Mouse (Mus musculus) lung, adult 2 months (tissue): ENCODE measurements at regions not wholly inside any gene's neighbourhood (a gene's known extent, or its start where the extent isn't known, plus 50 kb on each side); places are given as distances from the start of the nearest gene placed in this dataset.

Experiments used
- CTCF ChIP-seq: fragments of 200-500 bp; IDR thresholded peaks from 2 replicates; pipeline ENCODE4 v1.5.1; 2011; ENCODE audit warnings: mild to moderate bottlenecking, low read length, control low read depth; ENCODE audit not compliant: insufficient read depth
- POLR2A ChIP-seq: fragments of 200-500 bp; IDR thresholded peaks from 2 replicates; pipeline ENCODE4 v1.6.1; 2011; ENCODE audit warnings: low read depth, mild to moderate bottlenecking, control low read depth, low read length, borderline replicate concordance; ENCODE audit errors: extremely low read depth

DNA sequence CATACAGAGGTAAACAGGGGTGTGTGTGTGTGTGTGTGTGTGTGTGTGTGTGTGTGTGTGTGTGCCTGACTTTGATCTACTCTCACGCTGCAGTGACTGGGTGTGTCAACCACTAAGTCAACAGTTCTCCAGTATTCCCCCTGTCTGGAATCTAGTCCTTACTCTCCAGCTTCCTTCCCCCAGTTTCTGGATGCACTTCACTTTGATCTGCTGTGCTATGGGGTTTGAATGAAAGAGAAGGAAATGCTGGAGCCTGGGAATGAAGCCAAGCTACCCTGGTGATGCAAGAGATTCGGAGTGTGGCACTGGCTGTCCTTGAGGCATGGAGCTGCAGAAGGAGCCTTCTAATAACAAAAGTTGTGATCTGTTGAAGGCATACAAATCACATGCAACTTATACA is 97.1 kb upstream of the Foxq1 start:
- no peak for TF ChIP-seq CTCF
- TF ChIP-seq POLR2A, result no peak
